Mouse (Mus musculus) midbrain, postnatal 0 days (tissue): ENCODE measurements around the gene Wee2. TPM values are rescaled to one million over a fixed set of nuclear protein-coding genes. Genes with fewer than 3 reads are reported as not detected.

Experiments used
- ATAC-seq: fragments of 200-750 bp; cut with Nextera tagmentation; 2 replicates; pipeline ENCODE4 v1.8.0; 2017; ENCODE audit warnings: moderate number of reproducible peaks, mild to moderate bottlenecking, moderate TSS enrichment, moderate library complexity; ENCODE audit not compliant: low FRiP score
- DNase-seq: peaks from one replicate; pipeline ENCODE4 v3.0.0-alpha.2; 2015; ENCODE audit warnings: low spot score
- H3K27ac ChIP-seq: fragments of 300-500 bp; sonication (generic); 2 replicates; pipeline ENCODE4 v1.5.1; 2014; ENCODE audit warnings: low read depth, mild to moderate bottlenecking, low read length, mixed read lengths
- H3K27me3 ChIP-seq: fragments of 300-500 bp; sonication (generic); 2 replicates; pipeline ENCODE4 v1.6.1; 2014; ENCODE audit warnings: low read length, control low read depth, mixed read lengths; ENCODE audit not compliant: insufficient read depth
- H3K36me3 ChIP-seq: fragments of 300-500 bp; sonication (generic); 2 replicates; pipeline ENCODE4 v1.6.1; 2014; ENCODE audit warnings: low read length, control low read depth, mixed read lengths; ENCODE audit not compliant: insufficient read depth
- H3K4me1 ChIP-seq: fragments of 300-500 bp; sonication (generic); 2 replicates; pipeline ENCODE4 v1.6.1; 2014; ENCODE audit warnings: mild to moderate bottlenecking, control low read depth, antibody characterized with exemption, low read length, mixed read lengths; ENCODE audit not compliant: insufficient read depth
- H3K4me2 ChIP-seq: fragments of 300-500 bp; sonication (generic); 2 replicates; pipeline ENCODE4 v1.6.1; 2014; ENCODE audit warnings: low read depth, mild to moderate bottlenecking, low read length, mixed read lengths; ENCODE audit not compliant: poor library complexity, severe bottlenecking
- H3K4me3 ChIP-seq: fragments of 300-500 bp; sonication (generic); 2 replicates; pipeline ENCODE4 v1.5.1; 2014; ENCODE audit warnings: low read depth, mild to moderate bottlenecking, low read length, moderate library complexity
- H3K9ac ChIP-seq: fragments of 300-500 bp; sonication (generic); replicated peaks from 2 replicates; pipeline ENCODE4 v1.6.1; 2014; ENCODE audit warnings: mild to moderate bottlenecking, low read length, moderate library complexity, mixed read lengths; ENCODE audit not compliant: poor library complexity, severe bottlenecking
- H3K9me3 ChIP-seq: fragments of 300-500 bp; sonication (generic); 2 replicates; pipeline ENCODE4 v1.6.1; 2016; ENCODE audit warnings: low read length, control low read depth
- CTCF ChIP-seq: IDR thresholded peaks from 2 replicates; pipeline ENCODE4 v1.5.1; 2016; ENCODE audit warnings: antibody characterized with exemption, mild to moderate bottlenecking
- WGBS: fragments of 180-500 bp; shearing (Covaris S2); extraction: QIAGEN DNeasy Blood & Tissue Kit; methylation state at CpG from one replicate; pipeline ENCODE4 v1.1.7; 2014; 5-methylcytosine and 5-hydroxymethylcytosine counted together
- polyA plus RNA-seq: library from polyadenylated mRNA; unstranded; fragments of >200 nt; fragmentation: Nextera tagmentation; extraction: Ambion mirVana; gene quantifications from 2 replicates; pipeline ENCODE4 v1.2.1, GENCODE M21; 2015
- total RNA-seq: library from RNA; depleted of rRNA; stranded (reverse); fragments of >200 nt; gene quantifications from 2 replicates; pipeline ENCODE4 v1.2.3, GENCODE M21; 2014; rRNA removed

Wee2 gene
- total and polyA plus RNA-seq, 2 experiments from 2014 or later, result 0.14 to 0.16 TPM

DNA sequence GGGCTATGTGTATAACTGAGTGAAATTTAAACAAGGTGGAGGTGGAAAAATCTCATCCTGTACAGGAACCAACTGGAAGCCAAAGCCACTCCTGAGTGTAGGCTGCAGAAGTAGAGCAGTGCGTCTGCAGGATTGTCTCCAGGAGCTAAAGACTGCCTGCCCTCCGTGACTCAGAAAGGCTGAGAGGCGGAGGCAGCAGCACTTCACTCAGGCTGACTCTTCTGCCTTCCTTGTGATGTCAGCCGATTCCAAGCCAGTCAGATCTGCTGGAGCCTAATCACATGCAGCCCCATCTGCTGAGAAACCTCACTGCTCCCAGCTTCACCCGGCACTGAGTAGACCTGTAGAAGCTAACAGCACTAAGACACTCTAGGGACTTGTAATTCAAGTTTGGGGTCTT is 43.4 kb downstream of the Wee2 start:
- no peak for DNase-seq
- no peaks in the 10 kb centered on the region for H3K9me3 ChIP-seq
- peaks cover 26% of the 10 kb centered on the region for H3K36me3 ChIP-seq
- no peak for ATAC-seq
- no peak overlapping the region for H3K9ac ChIP-seq
- 94% methylated on average over 5 of the region's 5 CpGs for WGBS
- H3K27ac ChIP-seq, result no peak overlapping the region
- H3K27me3 ChIP-seq, result no peaks in the 10 kb centered on the region
- TF ChIP-seq CTCF, result no peak
- no peaks in the 10 kb centered on the region for H3K4me1 ChIP-seq
- H3K4me3 ChIP-seq, result no peak overlapping the region
- no peak overlapping the region for H3K4me2 ChIP-seq

DNA sequence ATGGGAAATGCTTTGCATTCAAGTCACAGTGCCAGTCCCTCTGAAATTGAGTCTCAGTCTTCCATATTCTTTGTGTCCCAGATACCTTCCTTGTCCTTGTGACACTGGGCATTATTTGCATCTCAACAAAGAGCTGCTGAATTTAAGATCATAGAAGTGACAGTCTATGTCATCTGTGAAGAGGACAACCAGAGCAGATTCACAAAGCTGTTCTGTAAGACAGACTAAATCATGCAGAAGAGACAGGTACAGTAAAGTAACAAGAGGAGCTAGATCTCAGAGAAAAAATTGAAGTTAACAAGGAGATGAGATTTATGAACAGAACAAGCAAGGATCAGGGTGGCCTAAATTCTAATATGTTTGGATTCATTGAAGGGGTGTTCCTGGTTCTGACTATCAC is 52.0 kb downstream of the Wee2 start, which contains the start of gene Tas2r137:
Gene Tas2r137 (plus strand): TSS at position 301 of the 400 bp plus-strand sequence.
- no peaks in the 10 kb centered on the region for H3K9me3 ChIP-seq
- TF ChIP-seq CTCF, result no peak
- H3K4me3 ChIP-seq, result no peak within 1 kb of the TSS
- no peak within 1 kb of the TSS for H3K9ac ChIP-seq
- no peak within 1 kb of the TSS for H3K4me2 ChIP-seq
- H3K27me3 ChIP-seq, result no peaks in the 10 kb centered on the region
- H3K4me1 ChIP-seq, result no peaks in the 10 kb centered on the region
- no peaks in the 10 kb centered on the region for H3K36me3 ChIP-seq
- ATAC-seq (no peak), DNase-seq (no peak)
- no peak within 1 kb of the TSS for H3K27ac ChIP-seq

DNA sequence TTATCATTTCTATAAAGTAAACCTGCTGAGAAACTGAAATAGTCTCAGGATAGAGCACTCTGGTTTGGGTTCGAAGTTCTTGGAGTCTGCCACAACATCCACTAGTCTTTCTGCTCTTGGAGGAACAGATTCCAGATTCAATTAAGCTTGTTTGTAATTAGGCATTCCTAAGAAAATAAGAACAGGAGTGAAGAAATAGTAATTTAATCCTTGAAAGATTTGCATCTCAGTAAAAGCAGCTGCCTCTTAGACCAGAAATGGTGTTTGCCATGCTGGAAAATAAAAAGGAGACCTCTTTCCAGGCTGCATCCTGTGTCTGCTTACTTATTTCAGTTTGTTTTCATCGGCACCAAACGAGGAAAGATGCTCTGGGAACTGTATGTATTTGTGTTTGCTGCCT is 54.3 kb downstream of the Wee2 start, which contains the start of gene Tas2r108:
Gene Tas2r108 (plus strand): TSS at position 301 of the 400 bp plus-strand sequence.
- TF ChIP-seq CTCF, result no peak
- H3K4me3 ChIP-seq, result no peak within 1 kb of the TSS
- H3K27ac ChIP-seq, result no peak within 1 kb of the TSS
- H3K27me3 ChIP-seq, result no peaks in the 10 kb centered on the region
- ATAC-seq, result no peak
- H3K4me2 ChIP-seq, result no peak within 1 kb of the TSS
- no peak for DNase-seq
- no peak within 1 kb of the TSS for H3K9ac ChIP-seq
- peaks cover 3% of the 10 kb centered on the region; the same call in 1 of the 2 replicates for H3K9me3 ChIP-seq
- no peaks in the 10 kb centered on the region for H3K36me3 ChIP-seq
- WGBS, result 93% methylated on average over 3 of the region's 3 CpGs
- H3K4me1 ChIP-seq, result no peaks in the 10 kb centered on the region

Other genes starting within 250 kb of the Wee2 start
- 57.3 and 72.3 TPM in 2 replicates for gene Agk, start 113.9 kb upstream of the Wee2 start, total RNA-seq
- 63.7 and 64.2 TPM in 2 replicates for gene Agk, start 113.9 kb upstream of the Wee2 start, polyA plus RNA-seq
- 20.0 and 23.6 TPM in 2 replicates for gene E330009J07Rik, start 3.0 kb upstream of the Wee2 start, total RNA-seq
- gene E330009J07Rik, start 3.0 kb upstream of the Wee2 start, polyA plus RNA-seq, result 6.7 and 7.8 TPM in 2 replicates
- 14.9 and 18.6 TPM in 2 replicates for gene Ssbp1, start 32.3 kb downstream of the Wee2 start, total RNA-seq
- gene Ssbp1, start 32.3 kb downstream of the Wee2 start, polyA plus RNA-seq, result 71.7 and 73.7 TPM in 2 replicates
- gene Tas2r137, start 52.1 kb downstream of the Wee2 start, total RNA-seq, result 0.44 TPM in 1 of 2 replicates, not detected in the other
- not detected in 2 replicates for gene Tas2r137, start 52.1 kb downstream of the Wee2 start, polyA plus RNA-seq
- gene Tas2r108, start 54.4 kb downstream of the Wee2 start, total RNA-seq, result 0.16 and 0.99 TPM in 2 replicates
- not detected in 2 replicates for gene Tas2r108, start 54.4 kb downstream of the Wee2 start, polyA plus RNA-seq
- not detected in 2 replicates for gene Prss37, start 80.4 kb downstream of the Wee2 start, total RNA-seq
- gene Prss37, start 80.4 kb downstream of the Wee2 start, polyA plus RNA-seq, result not detected in 2 replicates
- gene Olfr461, start 116.0 kb downstream of the Wee2 start, total RNA-seq, result not detected in 2 replicates
- gene Olfr461, start 116.0 kb downstream of the Wee2 start, polyA plus RNA-seq, result 0.29 TPM in 1 of 2 replicates, not detected in the other
- 0.05 TPM in 1 of 2 replicates, not detected in the other for gene Olfr460, start 130.4 kb downstream of the Wee2 start, total RNA-seq
- not detected in 2 replicates for gene Olfr460, start 130.4 kb downstream of the Wee2 start, polyA plus RNA-seq
- gene Clec5a, start 146.7 kb downstream of the Wee2 start, total RNA-seq, result 2.1 TPM in 1 of 2 replicates, not detected in the other
- gene Clec5a, start 146.7 kb downstream of the Wee2 start, polyA plus RNA-seq, result 0.52 and 0.79 TPM in 2 replicates
- gene Tas2r138, start 174.2 kb downstream of the Wee2 start, total RNA-seq, result not detected in 2 replicates
- gene Tas2r138, start 174.2 kb downstream of the Wee2 start, polyA plus RNA-seq, result not detected in 2 replicates
- gene Mgam, start 189.7 kb downstream of the Wee2 start, total RNA-seq, result 1.1 and 1.8 TPM in 2 replicates
- 0.11 and 0.26 TPM in 2 replicates for gene Mgam, start 189.7 kb downstream of the Wee2 start, polyA plus RNA-seq